Mouse (Mus musculus): ENCODE data around the gene Bad.

Gene Bad

DNA sequence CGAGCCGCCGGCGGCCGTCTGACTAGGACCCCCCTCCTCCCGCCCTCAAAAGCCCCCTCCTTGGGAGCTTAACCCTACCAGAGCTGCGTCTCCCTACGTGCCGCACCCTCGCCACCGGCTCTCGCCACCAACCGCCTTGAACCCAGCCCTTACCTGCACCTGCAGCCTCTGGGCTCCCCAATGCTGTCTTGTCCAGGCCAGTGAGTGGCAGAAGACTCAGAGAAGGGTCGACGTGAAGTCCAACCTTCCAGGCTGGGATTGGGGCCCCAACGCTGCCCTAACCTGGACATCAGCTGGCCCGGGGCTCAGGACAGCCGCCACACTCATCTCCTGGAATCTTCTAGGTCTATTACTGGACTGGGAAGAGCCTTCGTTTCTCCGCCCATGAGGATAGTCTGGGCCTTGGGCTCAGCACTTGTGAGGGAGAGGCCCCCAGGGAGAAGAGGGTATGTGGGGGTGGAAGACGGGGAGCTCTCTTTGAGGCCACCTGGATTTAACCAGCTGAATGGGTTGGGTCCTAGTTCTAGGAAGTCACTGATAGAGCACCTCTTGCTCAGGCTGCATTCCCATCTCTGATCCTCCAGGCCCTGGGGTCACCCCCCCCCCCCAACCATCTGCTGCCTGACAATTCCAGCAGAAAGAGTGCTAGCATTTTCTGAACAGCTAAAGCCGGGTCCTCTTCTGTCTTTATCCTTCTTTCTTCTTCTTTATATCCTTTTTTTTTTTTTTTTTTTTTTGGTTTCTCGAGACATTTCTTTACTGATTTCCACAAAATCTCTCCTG, 7.3 kb upstream of the Bad start, which contains the start of gene Kcnk4:
Gene Kcnk4, minus strand, starts transcription at position 321 of the 783 bp plus-strand sequence.
- DNase-seq (ENCODE audit: low spot score) = no peak

DNA sequence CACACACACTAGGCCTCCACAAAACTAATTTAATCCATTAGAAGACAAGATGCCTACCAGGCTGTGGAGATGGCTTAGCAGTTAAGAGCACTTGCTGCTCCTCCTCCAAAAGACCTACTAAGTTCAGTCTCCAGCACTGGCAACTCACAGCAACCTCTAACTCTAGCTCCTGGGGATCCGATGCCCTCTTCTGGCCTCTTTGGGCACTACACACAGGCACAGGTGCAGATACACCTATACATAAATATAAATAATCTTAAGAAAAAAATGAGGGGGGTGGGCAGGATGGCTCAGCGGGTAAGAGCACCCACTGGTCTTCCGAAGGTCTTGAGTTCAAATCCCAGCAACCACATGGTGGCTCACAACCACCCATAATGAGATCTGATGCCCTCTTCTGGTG, 5.4 kb upstream of the Bad start:
- DNase-seq (ENCODE audit: low spot score) = peak; percentile 31

DNA sequence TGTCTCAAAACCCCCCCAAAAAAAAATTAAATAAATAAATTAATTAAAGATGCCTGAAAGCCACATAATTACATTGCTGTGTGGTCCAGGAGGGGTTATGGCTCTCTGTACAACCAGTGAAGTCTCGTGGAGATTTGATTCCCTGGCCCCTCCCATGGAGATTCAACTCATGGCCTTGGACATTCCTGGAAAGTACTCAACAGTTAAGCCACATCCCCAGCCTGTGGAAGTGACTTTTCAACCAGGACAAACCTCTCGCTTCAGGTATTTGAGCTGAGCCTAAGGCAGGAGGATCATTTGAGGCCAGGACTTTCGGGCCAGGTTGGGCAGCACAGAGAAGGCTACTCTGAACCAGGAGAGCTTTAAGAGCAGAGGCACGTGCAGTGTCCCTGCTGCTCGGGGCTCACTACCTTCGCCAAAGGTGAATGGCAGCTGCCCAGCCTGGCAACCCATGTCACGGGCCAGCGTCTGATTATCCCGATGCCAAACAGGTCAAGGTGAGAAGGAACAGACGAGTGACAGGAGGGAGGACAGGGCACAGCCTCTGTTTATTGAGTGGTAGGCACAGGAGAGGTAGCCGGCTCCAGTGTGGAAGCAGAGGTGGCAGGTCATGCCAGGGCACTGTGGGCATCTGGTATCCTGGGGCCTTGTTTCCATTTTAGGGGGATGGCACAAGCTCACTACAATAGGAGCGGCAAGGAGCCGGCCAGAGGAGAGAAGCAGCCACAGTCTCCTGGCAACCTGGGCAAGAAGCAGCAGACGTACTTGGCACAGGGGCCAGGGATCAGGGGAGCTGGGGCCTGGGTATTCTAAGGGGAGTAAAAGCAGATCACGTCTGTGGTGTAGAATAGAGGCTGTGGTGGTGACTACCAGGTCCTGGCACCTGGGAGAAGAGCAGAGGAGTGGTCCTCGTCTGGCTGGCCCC, 3.9 kb upstream of the Bad start:
- DNase-seq (ENCODE audit: low spot score) = no peak

- no peak for DNase-seq (ENCODE audit: low spot score)
Measured at GRCm38 (mm10) chr19:6939106-6940002, 2.3 kb upstream of the Bad start.

DNA sequence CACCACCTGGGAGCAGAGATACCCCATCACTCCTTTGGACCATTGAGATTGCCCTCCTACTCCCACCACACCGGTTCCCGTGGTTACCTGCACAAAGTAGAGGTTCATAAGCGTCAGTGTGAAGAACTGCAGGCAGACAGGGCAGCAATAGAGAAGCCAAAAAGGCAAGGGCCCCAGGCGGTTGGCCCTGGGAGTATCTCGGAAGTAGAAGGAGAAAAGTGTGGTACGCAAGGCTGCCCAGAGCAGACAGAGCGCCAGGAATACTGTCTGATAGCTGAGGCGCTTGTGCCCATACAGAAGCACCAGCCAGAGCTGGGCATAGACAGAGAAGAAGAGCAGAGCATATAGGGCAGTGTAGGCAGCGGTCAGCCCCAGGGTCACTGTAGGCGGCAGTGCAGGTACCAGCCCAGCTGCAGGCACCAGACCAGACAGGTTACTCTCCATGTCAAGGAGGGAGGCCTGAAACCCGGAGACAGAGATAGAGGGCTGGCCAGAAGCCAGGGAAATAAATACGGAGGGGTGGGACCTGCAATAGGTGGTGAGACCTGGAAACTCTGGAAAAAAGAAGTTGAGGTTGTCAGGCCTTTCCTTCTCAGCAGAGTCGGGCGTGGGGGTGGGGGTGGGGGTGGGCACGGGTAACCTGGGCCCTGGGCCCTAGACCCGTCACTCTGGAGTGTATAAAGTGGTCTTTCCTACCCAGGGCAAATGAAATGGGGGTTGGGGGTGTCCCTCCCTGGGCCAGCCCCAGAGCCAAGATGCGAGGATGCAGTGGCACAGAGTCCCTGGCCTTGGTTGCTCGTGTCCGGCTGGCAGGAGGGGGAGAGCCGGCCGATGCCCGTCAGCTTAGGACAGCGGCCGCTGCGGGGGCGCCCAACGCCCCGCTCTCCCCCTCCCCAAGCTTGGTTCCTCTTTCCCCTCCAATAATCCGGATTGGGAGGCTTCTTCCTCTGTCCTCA, 987 bp upstream of the Bad start:
- no peak for DNase-seq (ENCODE audit: low spot score)

DNA sequence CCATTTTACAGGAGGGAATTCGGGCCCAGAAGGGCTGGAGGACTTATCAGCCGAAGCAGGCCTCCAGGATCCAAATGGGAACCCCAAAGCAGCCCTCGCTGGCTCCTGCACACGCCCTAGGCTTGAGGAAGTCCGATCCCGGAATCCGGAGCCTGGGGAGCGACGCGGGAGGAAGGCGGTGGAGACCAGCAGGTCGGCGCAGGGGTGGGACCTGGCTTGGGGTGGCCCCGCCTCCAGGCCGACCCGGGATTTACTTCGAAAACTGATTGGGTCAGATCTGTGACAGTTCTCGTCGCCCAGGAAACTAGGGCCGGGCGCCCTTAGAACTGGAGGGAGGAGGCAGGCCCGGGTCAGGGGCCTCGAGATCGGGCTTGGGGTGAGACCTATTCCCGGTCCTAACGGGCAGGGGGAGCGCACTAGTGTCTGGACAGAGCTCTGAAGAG, 609 bp downstream of the Bad start, which contains the start of gene Gpr137:
Gene Gpr137, minus strand, starts transcription at position 232 of the 443 bp plus-strand sequence.
- DNase-seq (ENCODE audit: low spot score) = peak; percentile 92

DNA sequence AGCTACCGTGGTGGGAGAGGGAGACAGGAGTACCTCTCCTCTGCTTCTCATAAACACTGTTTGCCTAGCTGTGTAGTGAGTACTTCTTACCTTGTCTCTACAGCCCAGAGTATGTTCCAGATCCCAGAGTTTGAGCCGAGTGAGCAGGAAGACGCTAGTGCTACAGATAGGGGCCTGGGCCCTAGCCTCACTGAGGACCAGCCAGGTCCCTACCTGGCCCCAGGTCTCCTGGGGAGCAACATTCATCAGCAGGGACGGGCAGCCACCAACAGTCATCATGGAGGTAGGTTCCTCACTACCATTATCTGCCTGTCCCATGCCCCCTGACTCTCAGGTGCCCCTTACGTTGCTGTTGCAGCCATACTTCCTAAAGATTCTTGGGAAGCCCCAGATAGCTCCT, 1.1 kb downstream of the Bad start:
- no peak for DNase-seq (ENCODE audit: low spot score)

DNA sequence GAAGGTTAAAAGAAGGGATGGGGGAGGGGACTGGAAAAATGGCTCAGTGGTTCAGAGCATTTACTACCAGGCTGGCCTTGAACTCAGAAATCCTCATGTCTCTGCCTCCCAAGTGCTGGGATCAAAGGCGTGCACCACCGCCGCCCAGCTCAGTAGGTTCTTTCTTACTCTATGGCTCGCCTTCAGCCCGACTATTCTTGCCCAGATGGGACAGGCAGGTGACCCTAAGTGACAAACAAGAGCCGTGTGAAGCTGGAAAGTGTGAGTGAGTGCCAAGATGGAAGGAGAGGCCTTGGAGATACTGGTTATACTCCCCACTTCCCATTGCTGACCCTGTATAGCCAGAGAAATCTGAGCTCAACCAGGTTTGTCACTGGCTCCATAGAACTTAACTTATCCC, 2.0 kb downstream of the Bad start:
- DNase-seq (ENCODE audit: low spot score) = no peak

DNA sequence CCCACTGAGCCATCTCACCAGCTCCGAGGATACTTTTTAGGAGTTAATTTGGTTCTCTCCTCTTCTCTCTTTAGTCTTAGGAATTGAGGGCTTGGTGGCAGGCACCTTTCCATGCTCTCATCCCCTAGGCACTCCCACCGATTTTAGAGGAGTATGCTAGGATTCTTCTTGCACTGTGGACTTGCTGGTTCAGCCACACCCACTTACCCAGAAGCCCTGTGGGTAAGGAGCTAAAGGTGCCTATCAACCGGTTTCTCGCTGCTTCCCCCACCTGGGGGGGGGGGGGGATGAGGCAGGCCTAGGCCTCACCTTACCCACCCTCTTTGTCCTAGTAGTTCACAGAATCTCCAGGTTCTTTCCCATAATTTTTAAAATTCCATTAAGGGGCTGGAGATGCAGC, 6.1 kb downstream of the Bad start:
- DNase-seq (ENCODE audit: low spot score) = no peak

GRCm38 (mm10) chr19:6948186-6948585, 6.5 kb downstream of the Bad start:
- DNase-seq (ENCODE audit: low spot score) = no peak

GRCm38 (mm10) chr19:6949532-6949931, 7.9 kb downstream of the Bad start:
- DNase-seq (ENCODE audit: low spot score) = no peak

DNA sequence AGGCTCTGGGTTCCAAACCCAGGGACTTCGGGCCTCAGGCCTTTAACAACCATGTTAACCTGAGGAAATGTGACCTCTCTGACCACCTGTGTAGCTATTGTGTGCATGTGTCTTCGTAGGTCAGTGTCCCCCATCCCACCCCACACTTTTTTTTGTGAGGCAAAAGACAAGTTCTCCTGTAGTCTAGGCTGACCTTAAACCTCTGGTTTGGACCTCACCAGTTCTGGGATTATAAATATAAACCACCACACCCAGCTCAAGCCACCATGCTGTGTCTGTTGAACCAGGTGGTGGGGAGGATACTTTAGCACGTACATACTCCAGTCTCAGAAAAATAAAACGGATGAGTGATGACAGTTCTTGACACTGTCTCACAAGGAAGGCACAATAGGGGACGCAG, 8.3 kb downstream of the Bad start:
- no peak for DNase-seq (ENCODE audit: low spot score)

- DNase-seq (ENCODE audit: low spot score) = no peak
Measured at GRCm38 (mm10) chr19:6950613-6951153, 9.0 kb downstream of the Bad start.

DNA sequence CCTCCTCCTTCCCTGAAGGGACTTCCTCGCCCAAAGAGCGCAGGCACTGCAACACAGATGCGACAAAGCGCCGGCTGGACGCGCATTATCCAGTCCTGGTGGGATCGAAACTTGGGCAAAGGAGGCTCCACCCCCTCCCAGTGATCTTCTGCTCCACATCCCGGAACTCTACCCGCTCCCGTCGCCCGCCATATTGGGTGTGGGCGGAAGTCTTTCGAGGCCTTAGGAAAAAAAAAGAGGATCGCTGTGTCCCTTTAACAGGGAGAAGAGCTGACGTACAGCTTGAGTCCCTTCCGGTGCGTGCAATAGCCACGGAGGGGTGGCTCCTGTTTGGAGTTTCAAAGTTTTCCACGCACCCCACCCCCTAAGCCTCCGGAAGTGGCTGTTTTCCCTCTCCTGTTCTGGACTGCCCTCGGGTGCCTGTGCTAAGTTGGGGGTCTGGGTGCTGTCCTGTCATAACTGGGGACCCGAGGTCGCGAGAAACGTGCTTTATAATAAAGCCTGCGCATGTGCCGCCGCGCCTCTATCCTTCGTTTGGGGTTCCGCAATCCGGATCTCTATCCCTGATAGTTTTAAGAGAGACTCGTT, 9.8 kb downstream of the Bad start:
- DNase-seq (ENCODE audit: low spot score) = peak; percentile 75

DNA sequence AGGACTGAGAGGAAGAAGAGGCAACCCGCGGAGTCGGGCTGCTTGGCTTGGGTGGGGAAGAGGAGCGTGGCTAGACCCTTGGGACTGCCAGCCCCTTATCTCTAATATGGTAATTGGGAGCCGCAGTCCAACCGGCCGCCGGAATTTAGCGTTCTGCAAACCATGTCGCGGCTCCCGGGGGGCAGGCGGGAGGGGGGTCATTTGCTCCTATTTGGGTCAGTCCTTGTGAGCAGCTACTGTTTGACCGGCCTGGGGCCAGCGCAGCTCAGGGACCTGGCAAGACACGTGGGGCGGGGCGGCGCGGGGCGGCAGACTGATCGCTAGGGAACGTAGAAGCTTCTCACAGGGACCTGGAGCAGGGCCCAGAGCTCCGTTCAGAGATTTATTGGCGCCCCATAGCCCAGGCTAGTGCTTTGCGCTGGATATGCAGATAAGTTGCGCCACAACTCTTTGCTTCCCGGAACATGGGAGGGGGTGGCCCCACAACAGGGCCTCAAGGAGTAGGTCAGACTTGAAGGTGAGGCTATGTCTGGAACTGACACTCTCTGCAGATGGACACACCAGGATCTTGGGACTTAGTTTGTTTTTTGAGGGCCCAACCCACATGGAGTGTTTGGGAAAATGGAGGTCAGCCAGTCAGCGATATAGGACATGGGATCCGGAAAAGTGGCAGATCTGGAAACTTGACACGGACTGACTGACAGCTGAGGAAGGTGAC, 10.5 kb downstream of the Bad start:
- DNase-seq (ENCODE audit: low spot score) = no peak

DNA sequence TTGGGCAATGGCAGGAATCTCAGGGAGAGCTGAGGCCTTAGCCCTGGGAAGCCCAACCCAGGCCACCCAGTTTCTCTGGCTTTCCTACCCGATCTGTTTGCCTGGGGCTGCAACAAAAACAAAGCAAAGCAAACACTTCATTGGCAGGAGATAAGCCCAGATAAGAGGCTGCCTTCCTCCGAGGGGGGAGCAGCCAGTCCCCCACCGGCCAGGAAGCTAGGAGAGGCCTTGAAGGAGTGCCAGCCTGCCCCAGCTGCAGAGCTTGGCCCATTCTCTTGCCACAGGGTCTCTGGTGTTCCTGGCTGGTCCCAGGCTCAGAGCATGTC, 11.0 kb downstream of the Bad start:
- DNase-seq (ENCODE audit: low spot score) = no peak

GRCm38 (mm10) chr19:6954046-6954445, 12.4 kb downstream of the Bad start:
- DNase-seq (ENCODE audit: low spot score) = no peak

- DNase-seq (ENCODE audit: low spot score) = no peak
Measured at GRCm38 (mm10) chr19:6955424-6955823, 13.8 kb downstream of the Bad start.

GRCm38 (mm10) chr19:6956461-6956860, 14.8 kb downstream of the Bad start:
- DNase-seq (ENCODE audit: low spot score) = no peak
